Mouse (Mus musculus): ENCODE data around the gene Phyhipl.

Phyhipl gene

DNA sequence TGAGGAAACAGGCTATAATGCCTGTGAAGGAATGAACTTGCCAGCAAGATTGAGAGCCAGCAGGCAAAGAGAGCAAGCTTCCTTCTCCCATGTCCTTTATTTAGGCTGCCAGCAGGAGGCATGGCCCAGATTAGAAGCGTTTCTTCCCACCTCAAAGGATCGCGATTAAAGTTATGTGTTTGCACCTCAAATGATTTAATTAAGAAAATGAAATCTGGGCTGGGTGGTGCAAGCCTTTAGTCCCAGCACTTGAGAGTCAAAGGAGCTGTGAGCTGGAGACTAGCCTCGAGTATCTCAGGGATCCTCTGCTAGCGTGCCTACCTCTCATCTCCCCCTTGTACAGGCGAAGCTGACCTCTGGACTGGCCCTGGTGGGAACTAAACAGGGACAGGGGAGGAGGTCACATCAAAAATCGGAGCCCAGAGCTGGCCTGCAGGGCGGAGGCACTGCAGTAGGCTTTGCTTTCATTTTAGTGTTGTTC lies 122.4 kb downstream of the Phyhipl start:
- no peak for DNase-seq (ENCODE audit: low read depth, low spot score)

DNA sequence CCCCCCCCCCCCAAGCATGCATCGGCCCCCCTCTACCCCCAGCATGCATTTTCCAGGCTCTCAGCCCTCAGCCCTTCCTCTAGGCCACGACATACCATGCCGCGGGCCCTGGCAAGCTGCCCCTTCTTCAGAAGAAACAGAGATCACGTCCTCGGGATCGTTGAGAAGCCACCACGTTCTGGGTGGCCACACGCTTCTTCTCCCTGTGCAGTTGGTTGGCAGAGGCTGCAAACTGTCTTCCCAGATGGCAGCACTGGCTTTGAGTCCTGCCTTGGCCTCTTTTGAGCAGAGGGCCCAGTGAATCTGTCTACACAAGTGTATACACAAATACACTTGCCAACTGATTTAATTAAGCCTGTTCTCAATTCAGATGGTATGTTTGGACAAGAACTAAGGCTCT lies 123.5 kb downstream of the Phyhipl start:
- no peak for DNase-seq (ENCODE audit: low read depth, low spot score)

DNA sequence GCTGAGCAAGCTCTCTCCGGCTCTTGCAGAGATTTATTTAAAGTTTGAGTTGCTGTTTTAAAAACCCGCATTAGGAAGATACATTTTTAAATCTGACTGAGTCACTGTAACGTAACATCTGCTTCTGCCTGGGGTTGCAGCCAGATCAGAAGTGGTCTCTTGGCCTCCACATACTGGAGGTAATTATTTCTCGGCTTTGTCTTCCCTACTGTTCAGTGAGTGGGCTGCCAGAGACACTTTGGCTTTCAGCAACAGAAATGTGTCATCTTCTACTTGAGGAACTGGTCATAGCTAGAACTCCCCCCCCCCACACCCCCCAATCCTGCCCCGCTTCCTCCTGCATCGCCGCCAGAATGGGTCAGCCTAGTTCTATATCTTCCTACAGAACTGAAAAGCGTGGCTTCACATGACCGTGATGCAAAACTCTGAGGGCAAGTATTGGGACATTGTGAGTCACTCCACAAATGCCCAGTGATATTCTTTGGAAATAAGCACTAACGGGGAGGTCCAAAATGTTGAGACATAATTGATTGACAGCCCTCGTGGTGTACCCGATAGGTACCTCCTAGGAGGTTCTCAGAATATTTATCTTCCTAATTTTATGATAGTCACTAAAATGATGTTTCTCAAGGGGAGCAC lies 125.5 kb downstream of the Phyhipl start:
- DNase-seq (ENCODE audit: low read depth, low spot score): no peak

DNA sequence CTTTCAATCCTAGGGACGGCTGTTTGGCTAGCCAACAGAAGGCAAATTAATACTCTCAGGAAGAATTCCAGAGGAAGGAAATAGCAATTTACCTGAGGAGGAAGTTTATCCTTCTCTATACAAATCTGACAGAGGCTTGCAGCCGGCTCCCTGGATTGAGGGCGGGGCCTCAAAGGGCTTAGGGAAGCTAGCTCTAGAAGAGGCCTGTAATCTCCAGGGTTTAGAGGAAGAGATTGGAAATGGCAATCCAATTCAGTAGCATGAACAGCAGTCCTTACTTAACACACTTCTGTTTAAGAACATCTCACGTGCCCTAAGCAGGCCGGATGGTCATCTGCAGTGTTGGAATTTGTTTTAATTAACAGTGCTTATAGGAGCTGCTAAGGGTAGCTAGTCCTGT lies 134.4 kb downstream of the Phyhipl start:
- no peak for DNase-seq (ENCODE audit: low read depth, low spot score)

DNA sequence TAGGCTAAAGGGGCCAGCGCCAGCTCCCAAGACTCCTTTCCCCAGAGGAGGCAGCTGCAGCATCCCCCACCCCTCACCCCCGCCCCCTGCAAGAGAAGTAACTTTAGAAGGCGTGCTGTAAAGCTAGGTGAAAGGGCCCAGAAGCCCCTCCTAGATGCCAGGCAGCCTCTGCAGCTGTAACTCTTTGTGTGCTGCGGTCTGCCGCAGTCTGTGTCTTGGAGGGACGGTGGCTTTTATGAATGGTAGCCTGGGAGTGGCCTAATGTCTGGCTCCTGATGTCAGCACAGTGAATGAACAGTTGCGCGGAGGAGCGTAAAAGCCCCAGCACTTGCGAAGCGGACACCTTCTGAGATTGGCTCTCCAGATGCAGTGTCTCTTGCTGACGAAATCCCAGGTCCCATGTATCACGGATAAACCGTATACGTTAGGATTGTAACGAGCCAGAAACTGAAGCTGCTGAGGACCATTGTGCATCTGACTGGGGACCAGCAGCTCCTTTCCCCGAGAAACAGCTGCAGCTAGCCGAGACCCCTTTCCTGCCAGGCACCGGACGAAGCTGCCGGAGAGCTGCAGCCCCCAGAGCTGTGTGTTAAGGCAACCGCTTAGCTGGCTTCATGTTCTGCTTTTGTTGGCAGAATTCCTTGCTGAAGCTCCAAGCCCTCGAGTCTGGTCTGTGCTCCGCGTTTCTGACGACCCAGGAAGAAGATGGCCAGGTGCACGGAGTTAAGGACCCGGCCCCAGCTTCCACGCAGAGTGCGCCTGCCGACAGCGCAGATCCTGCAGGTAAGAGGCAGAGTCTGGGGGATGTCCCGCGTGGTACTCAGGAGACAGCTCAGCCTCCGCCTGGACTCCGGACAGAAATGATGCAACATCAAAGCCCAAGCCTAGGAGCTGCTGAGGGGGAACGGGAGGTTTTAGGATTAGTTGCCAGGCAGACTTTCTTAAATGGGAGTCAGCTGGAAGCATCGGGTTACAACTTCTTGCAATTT lies 135.3 kb downstream of the Phyhipl start:
- no peak for DNase-seq (ENCODE audit: low read depth, low spot score)

DNA sequence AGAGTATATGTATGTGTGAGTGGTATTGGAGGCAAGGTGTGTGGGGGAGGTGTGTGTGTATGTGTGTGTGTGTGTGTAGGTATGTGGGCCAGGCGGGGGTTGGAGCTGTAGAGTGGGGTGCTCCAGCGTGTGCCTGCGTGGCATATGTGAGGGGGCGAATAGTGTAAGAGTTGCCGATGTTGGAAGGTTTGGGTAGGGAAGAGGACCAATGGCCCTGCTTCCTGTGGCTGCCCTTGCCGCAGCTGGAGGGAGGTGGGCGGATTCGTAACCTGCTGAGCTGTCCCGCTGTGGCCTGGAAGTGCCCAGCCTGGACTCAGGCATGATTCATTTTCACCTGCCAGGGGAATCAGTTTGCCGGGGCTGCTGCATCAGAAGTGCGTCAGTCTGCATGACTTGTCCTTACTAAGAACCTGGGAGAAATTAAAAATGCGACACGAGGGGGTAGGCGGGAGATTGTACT lies 136.1 kb downstream of the Phyhipl start:
- DNase-seq (ENCODE audit: low read depth, low spot score): no peak

DNA sequence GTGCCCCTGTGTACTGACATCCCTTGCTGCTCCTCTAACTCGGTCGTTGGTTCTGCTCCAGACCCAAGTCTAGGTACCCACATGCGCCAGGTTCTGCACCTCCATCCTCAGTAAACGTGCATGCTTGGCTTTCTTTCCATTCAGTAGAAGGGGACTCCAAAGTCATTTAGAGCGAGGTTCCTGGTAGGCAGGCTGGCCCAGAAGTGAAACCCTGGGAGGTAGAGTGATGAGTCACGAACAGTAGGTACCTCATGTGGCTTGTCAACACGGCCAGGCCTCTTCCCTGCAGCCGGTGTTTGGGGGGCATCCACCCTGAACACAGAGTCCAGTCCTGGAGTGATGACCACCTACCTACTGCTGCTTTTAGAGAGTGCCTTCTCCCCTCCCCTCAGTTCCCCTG lies 139.1 kb downstream of the Phyhipl start:
- DNase-seq (ENCODE audit: low read depth, low spot score): no peak

DNA sequence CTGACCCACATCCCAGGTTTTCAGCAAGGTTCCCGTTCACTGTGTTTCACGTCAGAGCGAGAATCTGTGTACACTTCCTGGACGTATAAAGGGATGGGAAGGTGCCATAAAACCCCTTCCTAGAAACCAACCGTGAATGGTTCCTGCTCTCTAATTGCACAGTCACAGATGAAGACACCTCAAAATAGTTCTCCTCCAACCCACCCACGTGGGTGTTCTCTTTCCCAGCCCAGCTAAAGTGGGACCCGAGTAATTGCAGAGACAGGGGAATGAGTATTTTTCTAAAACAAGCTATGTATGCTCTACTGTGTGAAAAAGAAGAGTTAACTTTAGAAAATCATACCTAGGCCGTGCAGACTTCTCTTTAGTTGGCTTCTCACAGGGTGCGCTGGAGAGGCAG lies 140.9 kb downstream of the Phyhipl start:
- no peak for DNase-seq (ENCODE audit: low read depth, low spot score)

DNA sequence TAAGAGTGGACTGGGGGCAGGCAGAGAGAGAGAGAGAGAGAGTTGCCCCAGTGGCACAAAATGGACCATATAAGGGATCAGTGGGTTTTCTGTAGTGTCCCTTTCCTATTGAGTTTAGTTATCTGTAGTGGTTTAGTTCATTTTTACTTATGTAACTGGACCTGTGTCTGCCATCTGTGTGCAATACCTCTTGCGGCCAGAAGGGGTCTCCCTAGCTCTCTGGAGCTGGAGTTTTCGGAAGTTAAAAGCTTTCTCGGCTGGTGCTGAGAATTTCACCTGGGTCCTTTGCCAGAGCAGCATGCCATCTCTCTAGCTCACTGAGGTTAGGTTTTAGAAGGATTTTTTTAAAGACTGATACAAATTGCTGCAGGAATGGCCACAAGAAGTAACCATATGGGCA lies 147.9 kb downstream of the Phyhipl start:
- DNase-seq (ENCODE audit: low read depth, low spot score): peak; percentile 1
